Mouse (Mus musculus): ENCODE data around the gene Ccdc27. TPM values are rescaled to one million over a fixed set of nuclear protein-coding genes. Genes with fewer than 3 reads are reported as not detected.

Gene Ccdc27
- polyA plus RNA-seq, 1 experiment = not detected

GRCm38 (mm10) chr4:154022407-154022806 is 20.1 kb downstream of the Ccdc27 start:
- Histone ChIP-seq H3K27me3 (ENCODE audit: control insufficient read depth) (no peaks in the 10 kb centered on the region), H3K9me3 (ENCODE audit: control insufficient read depth, low read length) (no peaks in the 10 kb centered on the region), H3K4me3 (replicated peaks) (peak overlapping the region; percentile 83), H3K36me3 (ENCODE audit: control insufficient read depth) (peaks cover 89% of the 10 kb centered on the region), H3K4me1 (ENCODE audit: control insufficient read depth) (peaks cover 85% of the 10 kb centered on the region)
- TF ChIP-seq TAL1 (IDR thresholded peaks at IDR 0.05; ENCODE audit: low read length) (no peak), GATA1 (IDR thresholded peaks at IDR 0.05; ENCODE audit: low read length) (no peak)

GRCm38 (mm10) chr4:154021432-154021831 is 21.0 kb downstream of the Ccdc27 start:
- H3K27me3 ChIP-seq (ENCODE audit: control insufficient read depth) = no peaks in the 10 kb centered on the region
- H3K4me1 ChIP-seq (ENCODE audit: control insufficient read depth) = peaks cover 80% of the 10 kb centered on the region
- H3K9me3 ChIP-seq (ENCODE audit: control insufficient read depth, low read length) = no peaks in the 10 kb centered on the region
- no peak for TF ChIP-seq TAL1 (IDR thresholded peaks at IDR 0.05; ENCODE audit: low read length)
- TF ChIP-seq GATA1 (IDR thresholded peaks at IDR 0.05; ENCODE audit: low read length) = no peak
- peak overlapping the region; percentile 5 for H3K4me3 ChIP-seq (replicated peaks)
- H3K36me3 ChIP-seq (ENCODE audit: control insufficient read depth) = peaks cover 92% of the 10 kb centered on the region

- no peak overlapping the region for H3K4me3 ChIP-seq (replicated peaks)
- H3K9me3 ChIP-seq (ENCODE audit: control insufficient read depth, low read length) = no peaks in the 10 kb centered on the region
- H3K36me3 ChIP-seq (ENCODE audit: control insufficient read depth) = peaks cover 100% of the 10 kb centered on the region
- peaks cover 75% of the 10 kb centered on the region for H3K4me1 ChIP-seq (ENCODE audit: control insufficient read depth)
- no peak for TF ChIP-seq TAL1 (IDR thresholded peaks at IDR 0.05; ENCODE audit: low read length)
- no peak for TF ChIP-seq GATA1 (IDR thresholded peaks at IDR 0.05; ENCODE audit: low read length)
- H3K27me3 ChIP-seq (ENCODE audit: control insufficient read depth) = no peaks in the 10 kb centered on the region
Measured at GRCm38 (mm10) chr4:154019571-154019970, 22.9 kb downstream of the Ccdc27 start.

- no peak overlapping the region for H3K4me3 ChIP-seq (replicated peaks)
- no peaks in the 10 kb centered on the region for H3K9me3 ChIP-seq (ENCODE audit: control insufficient read depth, low read length)
- TF ChIP-seq GATA1 (IDR thresholded peaks at IDR 0.05; ENCODE audit: low read length) (no peak), TAL1 (IDR thresholded peaks at IDR 0.05; ENCODE audit: low read length) (no peak)
- peaks cover 77% of the 10 kb centered on the region for H3K36me3 ChIP-seq (ENCODE audit: control insufficient read depth)
- H3K27me3 ChIP-seq (ENCODE audit: control insufficient read depth) = no peaks in the 10 kb centered on the region
- peaks cover 72% of the 10 kb centered on the region for H3K4me1 ChIP-seq (ENCODE audit: control insufficient read depth)
Measured at GRCm38 (mm10) chr4:154015476-154015875, 27.0 kb downstream of the Ccdc27 start.

GRCm38 (mm10) chr4:154012132-154012882 is 30.2 kb downstream of the Ccdc27 start:
- no peaks in the 10 kb centered on the region for H3K27me3 ChIP-seq (ENCODE audit: control insufficient read depth)
- H3K4me1 ChIP-seq (ENCODE audit: control insufficient read depth) = peaks cover 59% of the 10 kb centered on the region
- H3K36me3 ChIP-seq (ENCODE audit: control insufficient read depth) = peaks cover 50% of the 10 kb centered on the region
- H3K4me3 ChIP-seq (replicated peaks) = peak overlapping the region; percentile 94
- TF ChIP-seq GATA1 (IDR thresholded peaks at IDR 0.05; ENCODE audit: low read length) = no peak
- no peak for TF ChIP-seq TAL1 (IDR thresholded peaks at IDR 0.05; ENCODE audit: low read length)
- no peaks in the 10 kb centered on the region for H3K9me3 ChIP-seq (ENCODE audit: control insufficient read depth, low read length)

GRCm38 (mm10) chr4:154011646-154012089 is 30.8 kb downstream of the Ccdc27 start, which contains the start of gene Lrrc47:
TSS of gene Lrrc47 (plus strand) at chr4:154011731.
- peaks cover 50% of the 10 kb centered on the region for H3K36me3 ChIP-seq (ENCODE audit: control insufficient read depth)

GRCm38 (mm10) chr4:154010907-154011645 is 31.4 kb downstream of the Ccdc27 start:
- Histone ChIP-seq H3K27me3 (ENCODE audit: control insufficient read depth) (no peaks in the 10 kb centered on the region), H3K4me3 (replicated peaks) (peak overlapping the region; percentile 94), H3K4me1 (ENCODE audit: control insufficient read depth) (peaks cover 55% of the 10 kb centered on the region), H3K9me3 (ENCODE audit: control insufficient read depth, low read length) (no peaks in the 10 kb centered on the region), H3K36me3 (ENCODE audit: control insufficient read depth) (peaks cover 50% of the 10 kb centered on the region)
- TF ChIP-seq TAL1 (IDR thresholded peaks at IDR 0.05; ENCODE audit: low read length) (no peak), GATA1 (IDR thresholded peaks at IDR 0.05; ENCODE audit: low read length) (no peak)

More at GRCm38 (mm10) chr4:154011646-154012089, 30.8 kb downstream of the Ccdc27 start, which contains the start of gene Lrrc47:
- Histone ChIP-seq H3K4me1 (ENCODE audit: control insufficient read depth) (peaks cover 56% of the 10 kb centered on the region), H3K4me3 (replicated peaks) (peak within 1 kb of the TSS; percentile 94), H3K9me3 (ENCODE audit: control insufficient read depth, low read length) (no peaks in the 10 kb centered on the region), H3K27me3 (ENCODE audit: control insufficient read depth) (no peaks in the 10 kb centered on the region)
- TF ChIP-seq GATA1 (IDR thresholded peaks at IDR 0.05; ENCODE audit: low read length) = no peak
- TF ChIP-seq TAL1 (IDR thresholded peaks at IDR 0.05; ENCODE audit: low read length) = no peak

GRCm38 (mm10) chr4:154007759-154008158 is 34.7 kb downstream of the Ccdc27 start:
- no peaks in the 10 kb centered on the region for H3K9me3 ChIP-seq (ENCODE audit: control insufficient read depth, low read length)

GRCm38 (mm10) chr4:154006264-154006663 is 36.2 kb downstream of the Ccdc27 start:
- Histone ChIP-seq H3K9me3 (ENCODE audit: control insufficient read depth, low read length) (no peaks in the 10 kb centered on the region), H3K4me1 (ENCODE audit: control insufficient read depth) (peaks cover 12% of the 10 kb centered on the region), H3K27me3 (ENCODE audit: control insufficient read depth) (no peaks in the 10 kb centered on the region), H3K36me3 (ENCODE audit: control insufficient read depth) (peaks cover 61% of the 10 kb centered on the region), H3K4me3 (replicated peaks) (no peak overlapping the region)
- no peak for TF ChIP-seq TAL1 (IDR thresholded peaks at IDR 0.05; ENCODE audit: low read length)
- TF ChIP-seq GATA1 (IDR thresholded peaks at IDR 0.05; ENCODE audit: low read length) = no peak

More at GRCm38 (mm10) chr4:154007759-154008158, 34.7 kb downstream of the Ccdc27 start:
- H3K4me1 ChIP-seq (ENCODE audit: control insufficient read depth) = peaks cover 23% of the 10 kb centered on the region
- peaks cover 51% of the 10 kb centered on the region for H3K36me3 ChIP-seq (ENCODE audit: control insufficient read depth)
- no peak for TF ChIP-seq TAL1 (IDR thresholded peaks at IDR 0.05; ENCODE audit: low read length)
- no peak for TF ChIP-seq GATA1 (IDR thresholded peaks at IDR 0.05; ENCODE audit: low read length)
- H3K4me3 ChIP-seq (replicated peaks) = no peak overlapping the region
- no peaks in the 10 kb centered on the region for H3K27me3 ChIP-seq (ENCODE audit: control insufficient read depth)
